Mouse (Mus musculus) spleen, adult 2 months (tissue): ENCODE results near the gene Prlh.

Experiments
- CTCF ChIP-seq: fragments of 200-500 bp; IDR thresholded peaks from 2 replicates; pipeline ENCODE4 v1.5.1; 2011; ENCODE audit warnings: mild to moderate bottlenecking, inconsistent platforms; ENCODE audit not compliant: insufficient read depth, insufficient read length, insufficient replicate concordance; ENCODE audit errors: extremely low read depth
- POLR2A ChIP-seq: fragments of 200-500 bp; IDR thresholded peaks from 2 replicates; pipeline ENCODE4 v1.6.1; 2011; ENCODE audit warnings: low read depth, low read length, inconsistent platforms

GRCm38 (mm10) chr1:90945171-90945570 is 7.7 kb upstream of the Prlh start:
- no peak for TF ChIP-seq CTCF
- no peak for TF ChIP-seq POLR2A
